Mouse (Mus musculus): ENCODE results near the gene Gabra4.

GRCm38 (mm10) chr5:71627820-71628219 is 30.3 kb downstream of the Gabra4 start:
- no peak for TF ChIP-seq POLR2A (IDR thresholded peaks at IDR 0.05; ENCODE audit: low read depth, low read length)
- no peak for TF ChIP-seq CTCF (IDR thresholded peaks at IDR 0.05; ENCODE audit: extremely low read depth, insufficient read depth, insufficient read length, insufficient replicate concordance)
